Mouse (Mus musculus) intestine, postnatal 0 days (tissue): Measurements from ENCODE around the gene Mink1. TPM values are rescaled to one million over a fixed set of nuclear protein-coding genes. Genes with fewer than 3 reads are reported as not detected.

ENCODE experiments used
- ATAC-seq: fragments of 200-750 bp; cut with Nextera tagmentation; 2 replicates; pipeline ENCODE4 v1.8.0; 2017; ENCODE audit warnings: mild to moderate bottlenecking, moderate TSS enrichment, moderate library complexity
- H3K27ac ChIP-seq: fragments of 300-500 bp; sonication (generic); 2 replicates; pipeline ENCODE4 v1.5.1; 2014; ENCODE audit warnings: mild to moderate bottlenecking, low read depth, low read length, moderate library complexity
- H3K27me3 ChIP-seq: fragments of 300-500 bp; sonication (generic); replicated peaks from 2 replicates; pipeline ENCODE4 v1.6.1; 2014; ENCODE audit warnings: low read length, mixed read lengths; ENCODE audit not compliant: control insufficient read depth, insufficient read depth
- H3K36me3 ChIP-seq: fragments of 300-500 bp; sonication (generic); 2 replicates; pipeline ENCODE4 v1.6.1; 2014; ENCODE audit warnings: mild to moderate bottlenecking, moderate library complexity; ENCODE audit not compliant: control insufficient read depth, insufficient read depth
- H3K4me1 ChIP-seq: fragments of 300-500 bp; sonication (generic); replicated peaks from 2 replicates; pipeline ENCODE4 v1.6.1; 2014; ENCODE audit warnings: antibody characterized with exemption, low read length, mixed read lengths; ENCODE audit not compliant: control insufficient read depth, insufficient read depth
- H3K4me2 ChIP-seq: fragments of 300-500 bp; sonication (generic); replicated peaks from 2 replicates; pipeline ENCODE4 v1.6.1; 2014; ENCODE audit warnings: low read depth, mild to moderate bottlenecking, moderate library complexity
- H3K4me3 ChIP-seq: fragments of 300-500 bp; sonication (generic); 2 replicates; pipeline ENCODE4 v1.5.1; 2014; ENCODE audit warnings: low read depth, low read length
- H3K9ac ChIP-seq: fragments of 300-500 bp; sonication (generic); 2 replicates; pipeline ENCODE4 v1.6.1; 2014; ENCODE audit warnings: mild to moderate bottlenecking, low read depth, low read length
- H3K9me3 ChIP-seq: fragments of 300-500 bp; sonication (generic); 2 replicates; pipeline ENCODE4 v1.6.1; 2016; ENCODE audit warnings: mixed run types; ENCODE audit not compliant: control insufficient read depth
- CTCF ChIP-seq: sonication (generic); IDR thresholded peaks from 2 replicates; pipeline ENCODE4 v1.5.1; 2016; ENCODE audit warnings: low read depth, mild to moderate bottlenecking, control low read depth, antibody characterized with exemption, moderate library complexity
- WGBS: fragments of 180-500 bp; shearing (Covaris S2); extraction: QIAGEN DNeasy Blood & Tissue Kit; methylation state at CpG from one replicate; pipeline ENCODE4 v1.1.7; 2014; 5-methylcytosine and 5-hydroxymethylcytosine counted together
- polyA plus RNA-seq: library from polyadenylated mRNA; unstranded; fragments of >200 nt; fragmentation: Nextera tagmentation; extraction: Ambion mirVana; gene quantifications from 2 replicates; pipeline ENCODE4 v1.2.1, GENCODE M21; 2015

Gene Mink1
- polyA plus RNA-seq, 1 experiment from 2014 or later: 5.8 TPM

DNA sequence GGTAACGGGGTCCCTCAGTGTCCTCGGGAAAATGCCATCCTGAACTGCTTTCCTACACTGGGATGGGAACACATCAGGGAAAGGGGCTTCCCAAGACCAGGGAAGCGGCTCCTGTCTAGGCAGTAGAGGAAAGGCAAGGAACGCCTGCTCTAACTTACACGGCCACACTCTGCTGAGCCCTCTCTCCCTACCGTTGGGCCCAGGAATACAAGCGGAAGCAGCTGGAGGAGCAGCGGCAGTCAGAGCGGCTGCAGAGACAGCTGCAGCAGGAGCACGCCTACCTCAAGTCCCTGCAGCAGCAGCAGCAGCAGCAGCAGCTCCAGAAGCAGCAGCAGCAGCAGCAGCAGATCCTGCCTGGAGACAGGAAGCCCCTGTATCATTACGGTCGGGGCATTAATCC, 44.0 kb downstream of the Mink1 start:
- TF ChIP-seq CTCF: no peak
- no peaks in the 10 kb centered on the region for H3K4me1 ChIP-seq
- no peaks in the 10 kb centered on the region for H3K27me3 ChIP-seq
- no peak overlapping the region for H3K27ac ChIP-seq
- H3K4me2 ChIP-seq: no peak overlapping the region
- no peak for ATAC-seq
- H3K9me3 ChIP-seq: no peaks in the 10 kb centered on the region
- peaks cover 91% of the 10 kb centered on the region for H3K36me3 ChIP-seq
- no peak overlapping the region for H3K4me3 ChIP-seq
- no peak overlapping the region for H3K9ac ChIP-seq
- WGBS: 83% methylated on average over 12 of the region's 12 CpGs

DNA sequence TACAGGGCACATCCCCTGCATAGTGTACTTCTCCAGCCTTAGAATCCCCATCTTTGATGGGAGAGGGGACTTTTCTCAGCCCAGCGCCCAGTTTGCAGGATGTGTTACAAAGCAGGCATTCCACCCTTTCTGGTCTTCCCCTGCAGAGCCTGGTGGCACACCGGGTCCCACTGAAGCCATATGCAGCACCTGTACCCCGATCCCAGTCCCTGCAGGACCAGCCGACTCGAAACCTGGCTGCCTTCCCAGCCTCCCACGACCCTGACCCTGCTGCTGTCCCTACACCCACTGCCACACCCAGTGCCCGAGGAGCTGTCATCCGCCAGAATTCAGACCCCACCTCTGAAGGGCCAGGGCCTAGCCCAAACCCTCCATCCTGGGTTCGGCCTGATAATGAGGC, 44.9 kb downstream of the Mink1 start:
- no peak overlapping the region for H3K9ac ChIP-seq
- H3K9me3 ChIP-seq: no peaks in the 10 kb centered on the region
- H3K4me1 ChIP-seq: no peaks in the 10 kb centered on the region
- H3K27me3 ChIP-seq: no peaks in the 10 kb centered on the region
- no peak overlapping the region for H3K4me3 ChIP-seq
- ATAC-seq: no peak
- whole genome bisulfite sequencing: 89% methylated on average over 9 of the region's 9 CpGs
- no peak overlapping the region for H3K4me2 ChIP-seq
- peaks cover 90% of the 10 kb centered on the region for H3K36me3 ChIP-seq
- TF ChIP-seq CTCF: no peak
- no peak overlapping the region for H3K27ac ChIP-seq

DNA sequence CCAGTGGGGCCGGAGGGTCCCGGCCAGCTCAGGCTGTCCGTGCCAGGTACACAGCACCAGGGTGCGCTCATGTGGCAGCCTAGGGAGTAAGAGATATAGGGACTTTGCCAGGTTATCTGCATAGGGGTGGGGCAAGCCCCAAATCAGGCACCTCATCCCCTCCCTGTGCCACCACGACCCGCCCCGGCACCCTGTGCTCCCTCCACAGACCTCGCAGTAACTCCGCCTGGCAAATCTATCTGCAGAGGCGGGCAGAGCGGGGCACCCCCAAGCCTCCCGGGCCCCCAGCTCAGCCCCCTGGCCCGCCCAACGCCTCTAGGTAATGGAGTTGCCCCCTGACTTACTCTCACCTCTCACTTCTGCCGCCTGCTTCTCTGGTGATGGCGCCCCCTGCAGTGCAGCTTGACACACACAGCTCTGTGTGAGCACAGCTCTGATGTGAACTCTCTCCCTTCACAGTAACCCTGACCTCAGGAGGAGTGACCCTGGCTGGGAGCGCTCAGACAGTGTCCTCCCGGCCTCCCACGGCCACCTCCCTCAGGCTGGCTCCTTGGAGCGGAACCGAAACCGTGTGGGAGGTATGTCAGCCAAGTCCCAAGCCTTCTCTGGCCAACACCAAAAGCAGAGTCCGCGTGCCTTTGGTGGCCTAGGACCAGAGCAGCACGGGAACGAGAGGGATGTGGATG, 45.8 kb downstream of the Mink1 start:
- WGBS: 90% methylated on average over 26 of the region's 26 CpGs
- ATAC-seq: no peak
- H3K36me3 ChIP-seq: peaks cover 93% of the 10 kb centered on the region
- no peaks in the 10 kb centered on the region for H3K9me3 ChIP-seq
- no peak overlapping the region for H3K4me3 ChIP-seq
- no peaks in the 10 kb centered on the region for H3K27me3 ChIP-seq
- H3K4me2 ChIP-seq: no peak overlapping the region
- no peaks in the 10 kb centered on the region for H3K4me1 ChIP-seq
- H3K9ac ChIP-seq: no peak overlapping the region
- TF ChIP-seq CTCF: peak; percentile 65
- no peak overlapping the region for H3K27ac ChIP-seq

DNA sequence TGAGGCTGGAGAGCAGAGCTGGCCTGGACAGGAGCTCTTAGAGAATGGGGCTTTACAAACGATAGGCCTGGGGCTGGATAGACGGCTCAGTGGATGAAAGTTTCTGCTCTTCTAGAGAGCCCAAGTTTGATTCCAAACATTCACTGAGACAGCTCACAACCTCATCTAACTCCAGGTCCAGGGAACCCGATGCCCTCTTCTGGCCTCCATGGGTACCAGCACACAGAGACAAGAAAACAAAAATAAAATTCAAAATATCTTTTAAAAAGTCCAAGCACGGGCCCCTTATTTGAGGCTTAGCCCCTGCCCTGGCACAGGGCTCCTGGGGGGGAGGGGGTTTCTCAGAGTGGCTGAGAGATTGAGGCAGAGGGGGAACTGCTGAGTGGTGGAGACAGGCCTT, 48.1 kb downstream of the Mink1 start:
- no peak for ATAC-seq
- TF ChIP-seq CTCF: peak; percentile 44
- H3K9me3 ChIP-seq: no peaks in the 10 kb centered on the region
- peaks cover 74% of the 10 kb centered on the region for H3K36me3 ChIP-seq
- H3K4me1 ChIP-seq: peaks cover 8% of the 10 kb centered on the region
- H3K27me3 ChIP-seq: no peaks in the 10 kb centered on the region
- no peak overlapping the region for H3K4me3 ChIP-seq
- H3K27ac ChIP-seq: no peak overlapping the region
- WGBS: 81% methylated on average over 4 of the region's 4 CpGs
- H3K9ac ChIP-seq: no peak overlapping the region
- H3K4me2 ChIP-seq: no peak overlapping the region

DNA sequence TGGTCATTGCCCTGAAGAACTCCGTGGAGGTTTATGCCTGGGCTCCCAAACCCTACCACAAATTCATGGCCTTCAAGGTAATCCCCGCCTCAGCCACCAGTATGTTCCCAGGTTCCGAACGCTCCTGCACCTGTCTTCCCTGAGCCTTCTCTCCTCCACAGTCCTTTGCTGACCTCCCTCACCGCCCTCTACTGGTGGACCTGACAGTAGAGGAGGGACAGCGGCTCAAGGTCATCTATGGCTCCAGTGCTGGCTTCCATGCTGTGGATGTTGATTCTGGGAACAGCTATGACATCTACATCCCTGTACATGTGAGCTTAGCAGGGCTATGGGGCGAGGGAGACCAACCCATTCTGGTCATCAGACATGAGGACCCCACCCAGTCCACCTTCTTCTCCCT, 49.8 kb downstream of the Mink1 start:
- Histone ChIP-seq H3K27ac (no peak overlapping the region), H3K27me3 (no peaks in the 10 kb centered on the region), H3K9ac (no peak overlapping the region), H3K4me3 (no peak overlapping the region), H3K36me3 (peaks cover 56% of the 10 kb centered on the region), H3K4me1 (peaks cover 8% of the 10 kb centered on the region), H3K4me2 (no peak overlapping the region), H3K9me3 (no peaks in the 10 kb centered on the region)
- 84% methylated on average over 7 of the region's 7 CpGs for WGBS
- TF ChIP-seq CTCF: peak; percentile 57
- ATAC-seq: no peak

DNA sequence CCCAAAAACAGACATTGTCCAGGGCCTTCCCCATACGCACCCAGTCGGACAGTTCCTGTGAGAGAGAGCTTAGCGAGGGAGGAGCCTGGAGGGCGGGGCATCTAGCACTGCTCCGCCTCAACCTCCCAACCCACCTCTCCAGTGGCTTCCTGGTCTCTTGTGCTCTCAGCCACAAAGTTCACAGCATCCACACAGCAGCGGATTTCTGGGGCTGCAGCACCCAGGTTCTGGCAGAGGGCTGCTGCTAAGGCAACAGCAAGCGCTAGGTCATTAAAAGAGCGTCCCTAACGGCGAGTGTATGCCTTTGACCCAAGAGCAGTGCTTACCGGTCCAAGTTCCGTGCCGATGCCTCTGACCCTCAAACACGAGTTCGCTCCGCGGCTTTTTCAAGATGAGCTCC, 52.4 kb downstream of the Mink1 start:
- H3K27me3 ChIP-seq: no peaks in the 10 kb centered on the region
- peaks cover 30% of the 10 kb centered on the region for H3K36me3 ChIP-seq
- H3K4me1 ChIP-seq: peaks cover 8% of the 10 kb centered on the region
- peak overlapping the region; percentile 32 for H3K9ac ChIP-seq
- peak overlapping the region; percentile 39 for H3K4me3 ChIP-seq
- H3K4me2 ChIP-seq: peak overlapping the region; percentile 83
- WGBS: under 1% methylated on average over 17 of the region's 17 CpGs
- H3K27ac ChIP-seq: peak overlapping the region; percentile 66
- TF ChIP-seq CTCF: 0 out of 2 replicates have a peak, but pooled peaks have one; percentile 29
- ATAC-seq: peak; percentile 85
- H3K9me3 ChIP-seq: no peaks in the 10 kb centered on the region
